11 mouse cellular contexts compared by ENCODE assay signal in genomic region chr16:37809623-37809992, GRCm38 (mm10). TPM values are rescaled to one million over a fixed set of nuclear protein-coding genes. Genes with fewer than 3 reads are reported as not detected.
DNase-seq lines count a peak whose midpoint lies in the region; ATAC-seq lines count a peak whose summit lies in the region.
"Had no signal": no experiment of that assay in that cellular context is flagged by ENCODE, and none has a peak within 500 bp of the region (broad histone marks: within the 10 kb centered on the region; RNA-seq: fewer than 3 reads in every experiment).

No protein-coding gene starts in this region.

- DNase-seq in forebrain, embryonic 11.5 days (ENCODE audit: low spot score), result peak; percentile 39
- DNase-seq in forebrain, embryonic 10.5 days (ENCODE audit: extremely low spot score, low spot score), result no peak
- peak; percentile 38 to 47 for DNase-seq in layer of hippocampus, postnatal 10 days (ENCODE audit: low spot score in 2 of 2)
- DNase-seq in layer of hippocampus, adult 18-20 months (ENCODE audit: low spot score in 2 of 2), result no peak
- no peak for DNase-seq in forebrain, embryonic 14.5 days (ENCODE audit: low spot score)
- DNase-seq in limb, embryonic 10.5 days (ENCODE audit: low spot score), result no peak
- DNase-seq in adrenal gland, postnatal 10 days, result no peak
- DNase-seq: liver, postnatal 0 days had no signal

- H3K4me3 ChIP-seq in forebrain, embryonic 11.5 days (ENCODE audit: low read depth, low read length), result no peak overlapping the region
- H3K4me3 ChIP-seq in forebrain, embryonic 10.5 days, result no peak overlapping the region
- no peak overlapping the region for H3K4me3 ChIP-seq in forebrain, embryonic 14.5 days (ENCODE audit: low read depth, low read length)
- H3K4me3 ChIP-seq in limb, embryonic 10.5 days, result no peak overlapping the region
- H3K4me3 ChIP-seq: erythroblast, embryonic 14.5 days had no signal

- H3K4me1 ChIP-seq in forebrain, embryonic 11.5 days (replicated peaks; ENCODE audit: control insufficient read depth, insufficient read depth, low read length), result 0 out of 2 replicates have a peak, but pooled peaks cover 4% of the 10 kb centered on the region
- peaks cover 44% of the 10 kb centered on the region for H3K4me1 ChIP-seq in forebrain, embryonic 10.5 days
- peaks cover 7% of the 10 kb centered on the region; the same call in 1 of the 2 replicates for H3K4me1 ChIP-seq in forebrain, embryonic 14.5 days (ENCODE audit: control insufficient read depth, insufficient read depth, low read length)
- peaks cover 33% of the 10 kb centered on the region for H3K4me1 ChIP-seq in limb, embryonic 10.5 days

- H3K27me3 ChIP-seq in forebrain, embryonic 11.5 days (ENCODE audit: control insufficient read depth, insufficient read depth, low read length), result no peaks in the 10 kb centered on the region
- H3K27me3 ChIP-seq in forebrain, embryonic 10.5 days (ENCODE audit: poor library complexity, severe bottlenecking), result 0 out of 2 replicates have a peak, but pooled peaks cover 6% of the 10 kb centered on the region
- H3K27me3 ChIP-seq in forebrain, embryonic 14.5 days (replicated peaks; ENCODE audit: control insufficient read depth, insufficient read depth, low read length), result no peaks in the 10 kb centered on the region
- H3K27me3 ChIP-seq in limb, embryonic 10.5 days (ENCODE audit: low read depth, poor library complexity, severe bottlenecking), result no peaks in the 10 kb centered on the region

- H3K9me3 ChIP-seq in forebrain, embryonic 11.5 days (ENCODE audit: control insufficient read depth, low read length), result no peaks in the 10 kb centered on the region
- H3K9me3 ChIP-seq in forebrain, embryonic 10.5 days, result peaks cover 8% of the 10 kb centered on the region; the same call in 1 of the 2 replicates
- H3K9me3 ChIP-seq in forebrain, embryonic 14.5 days (replicated peaks; ENCODE audit: control insufficient read depth, low read length), result no peaks in the 10 kb centered on the region
- H3K9me3 ChIP-seq in limb, embryonic 10.5 days (replicated peaks), result no peaks in the 10 kb centered on the region

- H3K9ac ChIP-seq in forebrain, embryonic 11.5 days (ENCODE audit: low read length), result no peak overlapping the region
- H3K9ac ChIP-seq in forebrain, embryonic 14.5 days (ENCODE audit: low read length), result no peak overlapping the region
- H3K9ac ChIP-seq: liver, postnatal 0 days had no signal

- no peak for ATAC-seq in forebrain, embryonic 11.5 days (replicated peaks; ENCODE audit: low FRiP score)
- ATAC-seq in forebrain, embryonic 14.5 days, result no peak
- ATAC-seq in inflammation-experienced regulatory T-cells, adult 6 months, result no peak
- ATAC-seq: liver, postnatal 0 days had no signal

- H3K36me3 ChIP-seq in forebrain, embryonic 11.5 days (ENCODE audit: control insufficient read depth, insufficient read depth, low read length), result no peaks in the 10 kb centered on the region; the same call in 1 of the 2 replicates
- peaks cover 34% of the 10 kb centered on the region for H3K36me3 ChIP-seq in forebrain, embryonic 10.5 days (replicated peaks)
- H3K36me3 ChIP-seq in forebrain, embryonic 14.5 days (ENCODE audit: control insufficient read depth, insufficient read depth, low read length), result no peaks in the 10 kb centered on the region
- peaks cover 59% of the 10 kb centered on the region for H3K36me3 ChIP-seq in limb, embryonic 10.5 days

- no peak overlapping the region for H3K27ac ChIP-seq in forebrain, embryonic 11.5 days (ENCODE audit: low read depth, low read length)
- H3K27ac ChIP-seq in forebrain, embryonic 10.5 days, result no peak overlapping the region
- H3K27ac ChIP-seq in forebrain, embryonic 14.5 days (ENCODE audit: low read depth, low read length), result 0 out of 2 replicates have a peak overlapping the region, but pooled peaks have one; percentile 39
- peak overlapping the region; percentile 56; the same call in 1 of the 2 replicates for H3K27ac ChIP-seq in limb, embryonic 10.5 days

- H3K4me2 ChIP-seq in forebrain, embryonic 11.5 days (ENCODE audit: low read depth, low read length, severe bottlenecking), result no peak overlapping the region
- no peak overlapping the region for H3K4me2 ChIP-seq in forebrain, embryonic 14.5 days (ENCODE audit: low read length)

- 86% methylated on average over 6 of the region's 6 CpGs for WGBS in forebrain, embryonic 11.5 days
- WGBS in forebrain, embryonic 10.5 days, result 86% methylated on average over 6 of the region's 6 CpGs
- WGBS in forebrain, embryonic 14.5 days, result 80% methylated on average over 6 of the region's 6 CpGs
- 93% methylated on average over 6 of the region's 6 CpGs for WGBS in limb, embryonic 10.5 days

RNA-seq across cellular contexts. Expression of gene Fstl1, which starts 32.9 kb away (rescaled TPM):
- polyA plus RNA-seq in forebrain, embryonic 11.5 days (2014; fragmentation: Nextera tagmentation; extraction: Ambion mirVana), result 171 and 176 TPM in 2 replicates
- 140 and 143 TPM in 2 replicates for polyA plus RNA-seq in forebrain, embryonic 10.5 days (2016; fragmentation: Nextera tagmentation; extraction: Ambion mirVana)
- total RNA-seq in layer of hippocampus, postnatal 10 days (2021), result 10 to 100 TPM; 74.6 to 75.2 TPM
- 10 to 100 TPM; 31.3 to 34.0 TPM for total RNA-seq in layer of hippocampus, adult 18-20 months (2021)
- polyA plus RNA-seq in forebrain, embryonic 14.5 days (2014; fragmentation: Nextera tagmentation; extraction: Ambion mirVana), result 90.2 and 101 TPM in 2 replicates
- 160 and 215 TPM in 2 replicates for polyA plus RNA-seq in limb, embryonic 10.5 days (2016; fragmentation: Nextera tagmentation; extraction: Ambion mirVana)
- polyA plus RNA-seq in inflammation-experienced regulatory T-cells, adult 6 months (2017; shearing (Covaris generic)), result under 1 TPM in 1 of 3 experiments, not detected in 2; 0.27 TPM
- total RNA-seq in adrenal gland, postnatal 10 days (2021), result 100 to 1,000 TPM; 215 to 264 TPM

RNA-seq across cellular contexts. Expression of gene Gm36028, which starts 51.3 kb away (rescaled TPM):
- 0.24 and 0.40 TPM in 2 replicates for polyA plus RNA-seq in forebrain, embryonic 11.5 days (2014; fragmentation: Nextera tagmentation; extraction: Ambion mirVana)
- 0.33 and 0.42 TPM in 2 replicates for polyA plus RNA-seq in forebrain, embryonic 10.5 days (2016; fragmentation: Nextera tagmentation; extraction: Ambion mirVana)
- not detected for total RNA-seq in layer of hippocampus, postnatal 10 days (2021)
- total RNA-seq in layer of hippocampus, adult 18-20 months (2021), result under 1 TPM in 1 of 2 experiments, not detected in 1; 0.40 TPM
- polyA plus RNA-seq in forebrain, embryonic 14.5 days (2014; fragmentation: Nextera tagmentation; extraction: Ambion mirVana), result 0.20 TPM in 1 of 2 replicates, not detected in the other
- polyA plus RNA-seq in limb, embryonic 10.5 days (2016; fragmentation: Nextera tagmentation; extraction: Ambion mirVana), result not detected in 2 replicates
- not detected for polyA plus RNA-seq in inflammation-experienced regulatory T-cells, adult 6 months (2017; shearing (Covaris generic))
- under 1 TPM; 0.36 to 0.39 TPM for total RNA-seq in adrenal gland, postnatal 10 days (2021)
- total RNA-seq: neutrophil, adult 5-6 weeks had no signal
- polyA plus RNA-seq: erythroblast, embryonic 14.5 days; liver, postnatal 0 days had no signal

RNA-seq across cellular contexts. Expression of gene Lrrc58, which starts 58.6 kb away (rescaled TPM):
- polyA plus RNA-seq in forebrain, embryonic 11.5 days (2014; fragmentation: Nextera tagmentation; extraction: Ambion mirVana), result 64.8 and 73.5 TPM in 2 replicates
- polyA plus RNA-seq in forebrain, embryonic 10.5 days (2016; fragmentation: Nextera tagmentation; extraction: Ambion mirVana), result 55.3 and 57.7 TPM in 2 replicates
- total RNA-seq in layer of hippocampus, postnatal 10 days (2021), result 100 to 1,000 TPM; 122 to 134 TPM
- total RNA-seq in layer of hippocampus, adult 18-20 months (2021), result 100 to 1,000 TPM; 101 to 105 TPM
- polyA plus RNA-seq in forebrain, embryonic 14.5 days (2014; fragmentation: Nextera tagmentation; extraction: Ambion mirVana), result 40.7 and 53.0 TPM in 2 replicates
- 66.3 and 67.8 TPM in 2 replicates for polyA plus RNA-seq in limb, embryonic 10.5 days (2016; fragmentation: Nextera tagmentation; extraction: Ambion mirVana)
- polyA plus RNA-seq in inflammation-experienced regulatory T-cells, adult 6 months (2017; shearing (Covaris generic)), result 10 to 100 TPM; 16.9 to 21.9 (median 19.5) TPM
- total RNA-seq in adrenal gland, postnatal 10 days (2021), result 100 to 1,000 TPM; 160 to 216 TPM

Comparison
In these comparisons a context has a peak if more than half of its experiments do, and no peak if none do; other contexts are left out.
1. DNase-seq: peak in forebrain, embryonic 11.5 days (single experiment) and layer of hippocampus, postnatal 10 days (2 of 2); none in forebrain, embryonic 10.5 days (single experiment), layer of hippocampus, adult 18-20 months (0 of 2), forebrain, embryonic 14.5 days (single experiment), limb, embryonic 10.5 days (single experiment) and adrenal gland, postnatal 10 days (single experiment).
2. H3K27ac ChIP-seq: peak in forebrain, embryonic 14.5 days (single experiment) and limb, embryonic 10.5 days (single experiment); none in forebrain, embryonic 11.5 days (single experiment) and forebrain, embryonic 10.5 days (single experiment).
3. RNA of gene Fstl1, which starts 32.9 kb away (polyA plus RNA-seq): 160 to 215 TPM in limb, embryonic 10.5 days, 171 to 176 TPM in forebrain, embryonic 11.5 days, 140 to 143 TPM in forebrain, embryonic 10.5 days and 90.2 to 101 TPM in forebrain, embryonic 14.5 days; 0.27 TPM in inflammation-experienced regulatory T-cells, adult 6 months; every median in the first group is over 10 times any median in the second.